Mouse (Mus musculus) liver, embryonic 11.5 days (tissue): Measurements from ENCODE around the gene Slc4a2. TPM values are rescaled to one million over a fixed set of nuclear protein-coding genes. Genes with fewer than 3 reads are reported as not detected.
"Not testable (repeated sequence)": the region's sequence is repeated elsewhere in the genome, so short reads cannot be mapped to it uniquely, and the experiment has no call there.

ENCODE experiments used
- ATAC-seq: fragments of 200-750 bp; cut with Nextera tagmentation; replicated peaks from 2 replicates; pipeline ENCODE4 v1.8.0; 2017; ENCODE audit warnings: moderate number of reproducible peaks, mild to moderate bottlenecking, moderate TSS enrichment, moderate library complexity; ENCODE audit not compliant: low FRiP score
- DNase-seq: peaks from one replicate; pipeline ENCODE4 v3.0.0-alpha.2; 2017; ENCODE audit warnings: low spot score
- H3K27ac ChIP-seq: fragments of 300-500 bp; sonication (generic); 2 replicates; pipeline ENCODE4 v1.5.1; 2014; ENCODE audit warnings: mild to moderate bottlenecking, low read depth, low read length, control low read depth
- H3K27me3 ChIP-seq: fragments of 300-500 bp; sonication (generic); replicated peaks from 2 replicates; pipeline ENCODE4 v1.6.1; 2014; ENCODE audit warnings: low read length, mixed read lengths; ENCODE audit not compliant: control insufficient read depth, insufficient read depth
- H3K36me3 ChIP-seq: fragments of 300-500 bp; sonication (generic); 2 replicates; pipeline ENCODE4 v1.6.1; 2014; ENCODE audit warnings: mild to moderate bottlenecking, low read length, moderate library complexity, mixed read lengths; ENCODE audit not compliant: control insufficient read depth, insufficient read depth
- H3K4me1 ChIP-seq: fragments of 300-500 bp; sonication (generic); replicated peaks from 2 replicates; pipeline ENCODE4 v1.6.1; 2014; ENCODE audit warnings: low read length, mixed read lengths; ENCODE audit not compliant: control insufficient read depth, insufficient read depth
- H3K4me2 ChIP-seq: fragments of 300-500 bp; sonication (generic); 2 replicates; pipeline ENCODE4 v1.6.1; 2014; ENCODE audit warnings: mild to moderate bottlenecking, control low read depth, moderate library complexity
- H3K4me3 ChIP-seq: fragments of 300-500 bp; sonication (generic); 2 replicates; pipeline ENCODE4 v1.5.1; 2014; ENCODE audit warnings: low read depth, low read length, control low read depth
- H3K9ac ChIP-seq: fragments of 300-500 bp; sonication (generic); 2 replicates; pipeline ENCODE4 v1.6.1; 2014; ENCODE audit warnings: low read depth, low read length, control low read depth
- H3K9me3 ChIP-seq: fragments of 300-500 bp; sonication (generic); 2 replicates; pipeline ENCODE4 v1.6.1; 2016; ENCODE audit warnings: low read length, inconsistent platforms, mixed read lengths; ENCODE audit not compliant: control insufficient read depth
- WGBS: fragments of 180-500 bp; shearing (Covaris S2); extraction: QIAGEN DNeasy Blood & Tissue Kit; methylation state at CpG from one replicate; pipeline ENCODE4 v1.1.7; 2014; 5-methylcytosine and 5-hydroxymethylcytosine counted together
- polyA plus RNA-seq: library from polyadenylated mRNA; unstranded; fragments of >200 nt; fragmentation: Nextera tagmentation; extraction: Ambion mirVana; gene quantifications from 2 replicates; pipeline ENCODE4 v1.2.1, GENCODE M21; 2014

The Slc4a2 gene
- polyA plus RNA-seq, 1 experiment from 2014 or later = 22.4 TPM

DNA sequence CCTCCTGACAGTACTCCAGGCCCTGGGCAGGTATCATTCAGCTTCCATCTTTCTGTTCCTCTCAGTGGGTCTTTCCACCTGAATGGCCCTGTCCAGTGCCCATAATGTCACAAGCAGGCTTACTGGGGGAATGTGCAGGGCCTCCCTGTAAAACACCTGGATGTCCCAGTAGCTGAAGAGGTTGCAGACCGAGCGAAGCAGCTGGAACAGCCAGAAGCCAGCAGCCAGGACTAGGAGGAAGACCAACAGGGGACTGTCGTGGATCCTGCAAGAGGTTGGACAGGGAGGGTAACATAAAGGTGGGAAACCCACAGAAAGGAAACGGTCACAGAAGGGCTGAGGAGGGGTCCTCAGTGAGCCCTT lies 34.0 kb upstream of the Slc4a2 start:
- H3K27me3 ChIP-seq = peaks cover 42% of the 10 kb centered on the region
- H3K9ac ChIP-seq = no peak overlapping the region
- ATAC-seq = no peak
- H3K4me2 ChIP-seq = peak overlapping the region; percentile 0; the same call in 1 of the 2 replicates
- H3K9me3 ChIP-seq = no peaks in the 10 kb centered on the region
- no peak overlapping the region for H3K4me3 ChIP-seq
- peaks cover 24% of the 10 kb centered on the region for H3K4me1 ChIP-seq
- H3K36me3 ChIP-seq = no peaks in the 10 kb centered on the region
- H3K27ac ChIP-seq = no peak overlapping the region
- no peak for DNase-seq
- WGBS = 77% methylated on average over 4 of the region's 4 CpGs

DNA sequence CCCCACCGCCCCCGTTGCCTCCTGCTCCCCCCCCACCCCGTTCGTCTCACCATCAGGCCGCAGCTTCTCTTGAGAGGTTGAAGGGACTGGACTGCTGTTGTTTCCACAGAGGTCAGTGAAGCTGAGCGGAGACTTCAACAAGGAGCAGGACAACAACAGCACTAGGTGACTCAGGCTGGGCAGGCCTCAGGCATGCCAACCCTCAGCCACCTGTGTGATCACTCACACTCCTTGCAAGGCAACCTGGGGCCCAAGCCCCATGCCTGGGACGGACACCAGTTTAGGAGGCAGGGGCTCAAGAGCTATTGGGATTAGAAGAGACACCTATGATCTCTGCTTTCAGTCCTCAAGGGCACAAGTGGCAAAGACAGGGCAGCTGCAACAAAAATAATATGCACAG lies 31.8 kb upstream of the Slc4a2 start, which contains the start of gene Atg9b:
Gene Atg9b (minus strand): TSS at position 280 of the 400 bp plus-strand sequence.
- no peaks in the 10 kb centered on the region for H3K9me3 ChIP-seq
- DNase-seq = no peak
- no peak within 1 kb of the TSS for H3K9ac ChIP-seq
- H3K4me1 ChIP-seq = peaks cover 27% of the 10 kb centered on the region
- H3K4me3 ChIP-seq = no peak within 1 kb of the TSS
- 0 out of 2 replicates have a peak, but pooled peaks cover 3% of the 10 kb centered on the region for H3K36me3 ChIP-seq
- ATAC-seq = no peak
- no peak within 1 kb of the TSS for H3K27ac ChIP-seq
- 91% methylated on average over 7 of the region's 7 CpGs for WGBS
- peaks cover 28% of the 10 kb centered on the region for H3K27me3 ChIP-seq
- H3K4me2 ChIP-seq = no peak within 1 kb of the TSS

DNA sequence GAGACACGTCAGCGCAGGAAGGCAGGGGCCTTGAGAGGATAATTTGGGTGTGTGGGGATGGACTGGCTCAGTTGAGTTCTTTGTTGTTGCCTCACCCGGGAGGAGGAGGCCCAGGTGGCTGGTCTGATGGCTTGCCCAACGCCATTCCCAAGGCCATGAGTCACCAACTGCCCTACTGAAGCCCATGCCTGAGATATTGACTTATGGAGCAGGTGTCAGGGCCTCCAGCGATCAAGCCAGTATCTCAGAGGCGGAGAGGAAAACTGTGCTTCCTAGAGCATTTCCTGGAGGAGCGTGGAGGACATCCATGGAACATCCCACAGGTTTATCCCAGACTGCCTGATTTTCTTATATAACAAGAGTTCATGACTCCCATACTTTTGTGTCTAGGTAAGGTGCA lies 30.9 kb upstream of the Slc4a2 start:
- Histone ChIP-seq H3K36me3 (0 out of 2 replicates have a peak, but pooled peaks cover 3% of the 10 kb centered on the region), H3K4me1 (peaks cover 21% of the 10 kb centered on the region), H3K27ac (no peak overlapping the region), H3K4me2 (no peak overlapping the region), H3K4me3 (no peak overlapping the region), H3K9ac (no peak overlapping the region), H3K9me3 (no peaks in the 10 kb centered on the region), H3K27me3 (peaks cover 20% of the 10 kb centered on the region)
- WGBS = 69% methylated on average over 7 of the region's 7 CpGs
- DNase-seq = no peak
- ATAC-seq = no peak

DNA sequence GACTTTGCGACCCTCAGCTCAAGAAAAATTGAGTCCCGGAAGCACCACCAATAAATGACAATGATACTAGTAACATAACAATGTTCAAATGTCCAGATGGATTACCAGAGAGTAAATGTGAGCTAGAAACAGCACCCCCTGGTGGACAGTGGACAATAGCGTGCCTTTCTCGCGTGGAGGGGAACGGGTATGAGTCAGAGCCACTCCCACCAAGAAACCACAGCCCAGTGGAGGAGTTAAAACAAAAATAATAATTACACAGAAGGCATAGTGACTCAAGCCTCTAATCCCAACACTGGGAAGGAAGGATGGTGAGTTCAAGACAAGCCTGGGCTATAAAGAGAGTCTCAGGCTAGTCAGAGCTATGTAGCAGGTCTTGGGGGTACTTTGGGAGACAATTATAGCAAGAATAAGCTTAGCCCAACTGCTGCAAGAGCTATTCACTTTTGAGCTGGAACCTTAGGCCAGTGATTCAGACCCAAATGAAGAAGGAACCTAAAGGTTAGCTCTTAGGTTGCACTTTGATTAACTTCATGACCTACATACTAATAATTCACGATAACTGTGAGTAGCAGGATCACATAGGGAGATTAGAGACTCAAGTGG lies 30.1 kb upstream of the Slc4a2 start, which contains the start of gene Abcb8:
Gene Abcb8 (plus strand): TSS at position 272 of the 606 bp plus-strand sequence.
- 20% methylated on average over 7 of the region's 7 CpGs for WGBS
- peak within 1 kb of the TSS; percentile 67 for H3K9ac ChIP-seq
- peak within 1 kb of the TSS; percentile 72 for H3K4me2 ChIP-seq
- H3K27me3 ChIP-seq = peaks cover 12% of the 10 kb centered on the region
- no peaks in the 10 kb centered on the region for H3K9me3 ChIP-seq
- H3K4me3 ChIP-seq = peak within 1 kb of the TSS; percentile 63
- H3K36me3 ChIP-seq = 0 out of 2 replicates have a peak, but pooled peaks cover 3% of the 10 kb centered on the region
- H3K4me1 ChIP-seq = peaks cover 15% of the 10 kb centered on the region
- H3K27ac ChIP-seq = peak within 1 kb of the TSS; percentile 64
- DNase-seq (peak; percentile 63), ATAC-seq (no peak)

DNA sequence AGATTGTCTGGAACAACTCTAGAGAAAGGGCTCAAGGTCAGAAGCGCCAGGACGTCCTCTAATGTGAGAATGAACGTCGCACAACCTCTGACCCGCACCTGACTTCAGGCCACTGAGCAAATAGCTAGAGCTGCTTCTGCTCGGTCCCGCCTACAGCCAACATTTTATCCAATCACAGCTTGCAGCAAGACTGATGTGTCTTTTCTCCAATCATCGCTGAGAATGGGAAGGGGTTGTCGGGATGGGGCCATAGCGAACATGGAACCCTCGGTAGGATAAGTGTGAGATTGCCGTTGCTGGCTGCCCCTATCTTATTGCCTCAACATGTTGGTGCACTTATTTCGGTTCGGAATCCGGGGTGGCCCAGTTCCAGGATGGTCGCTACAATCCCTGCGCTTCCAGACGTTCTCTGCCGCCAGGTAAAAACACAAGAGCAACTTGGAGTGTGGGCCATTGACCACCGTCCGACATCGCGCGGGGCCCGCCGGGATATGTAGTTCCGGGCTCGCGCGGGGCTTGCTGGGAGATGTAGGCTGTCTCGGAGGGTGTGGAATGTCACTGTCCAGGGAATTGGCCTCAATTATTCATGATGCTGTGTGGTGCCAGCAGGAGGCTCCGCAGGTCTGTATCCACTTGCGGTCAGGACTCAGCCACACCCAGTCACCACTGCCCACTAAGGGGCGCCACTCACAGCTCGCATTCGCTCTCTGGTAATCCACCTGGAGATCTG lies 29.3 kb upstream of the Slc4a2 start:
- Histone ChIP-seq H3K9me3 (no peaks in the 10 kb centered on the region), H3K36me3 (0 out of 2 replicates have a peak, but pooled peaks cover 3% of the 10 kb centered on the region), H3K4me3 (peak overlapping the region; percentile 63), H3K4me2 (peak overlapping the region; percentile 72), H3K9ac (peak overlapping the region; percentile 67), H3K27ac (peak overlapping the region; percentile 64), H3K4me1 (peaks cover 13% of the 10 kb centered on the region), H3K27me3 (0 out of 2 replicates have a peak, but pooled peaks cover 5% of the 10 kb centered on the region)
- ATAC-seq (peak; percentile 94), DNase-seq (peak; percentile 96)
- 1% methylated on average over 36 of the region's 36 CpGs for WGBS

DNA sequence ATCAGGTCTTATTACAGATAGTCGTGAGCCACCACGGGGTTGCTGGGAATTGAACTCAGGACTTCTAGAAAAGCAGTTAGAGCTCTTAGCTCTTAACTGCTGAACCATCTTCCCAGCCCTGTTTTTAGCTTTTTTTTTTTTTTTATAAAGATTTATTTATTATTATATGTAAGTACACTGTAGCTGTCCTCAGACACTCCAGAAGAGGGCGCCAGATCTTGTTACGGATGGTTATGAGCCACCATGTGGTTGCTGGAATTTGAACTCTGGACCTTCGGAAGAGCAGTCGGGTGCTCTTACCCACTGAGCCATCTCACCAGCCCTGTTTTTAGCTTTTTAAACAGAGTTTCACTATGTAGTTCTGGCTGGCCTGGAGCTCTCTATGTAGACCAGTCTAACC lies 27.4 kb upstream of the Slc4a2 start:
- not testable (repeated sequence) for H3K9ac ChIP-seq

DNA sequence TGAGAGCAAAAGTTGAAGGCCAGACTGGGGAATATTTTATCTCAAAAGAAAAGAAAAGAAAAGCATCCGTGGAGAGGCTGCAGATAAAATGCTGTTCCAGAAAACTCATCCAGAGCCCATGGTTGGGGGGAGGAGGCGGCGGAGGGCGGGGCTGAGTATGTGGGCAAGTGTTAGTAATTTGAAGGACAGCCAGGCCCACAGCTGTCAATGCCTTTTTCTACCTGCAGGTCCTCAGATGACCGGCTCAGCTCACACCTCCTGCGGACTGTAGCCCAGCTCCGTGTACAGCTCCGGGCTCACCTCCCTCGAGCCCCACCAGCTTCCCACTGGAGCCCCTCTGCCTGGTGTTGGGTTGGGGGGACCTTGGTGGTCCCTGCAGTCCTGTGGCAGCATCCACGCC lies 24.0 kb upstream of the Slc4a2 start:
- no peak for ATAC-seq
- WGBS = 85% methylated on average over 10 of the region's 10 CpGs

More for the DNA sequence above, 27.4 kb upstream of the Slc4a2 start:
- not testable (repeated sequence) for ATAC-seq, DNase-seq, H3K9me3 ChIP-seq, H3K27ac ChIP-seq, H3K4me3 ChIP-seq, H3K27me3 ChIP-seq, H3K4me2 ChIP-seq, H3K4me1 ChIP-seq, H3K36me3 ChIP-seq
- WGBS = 81% methylated on average over 6 of the region's 6 CpGs

DNA sequence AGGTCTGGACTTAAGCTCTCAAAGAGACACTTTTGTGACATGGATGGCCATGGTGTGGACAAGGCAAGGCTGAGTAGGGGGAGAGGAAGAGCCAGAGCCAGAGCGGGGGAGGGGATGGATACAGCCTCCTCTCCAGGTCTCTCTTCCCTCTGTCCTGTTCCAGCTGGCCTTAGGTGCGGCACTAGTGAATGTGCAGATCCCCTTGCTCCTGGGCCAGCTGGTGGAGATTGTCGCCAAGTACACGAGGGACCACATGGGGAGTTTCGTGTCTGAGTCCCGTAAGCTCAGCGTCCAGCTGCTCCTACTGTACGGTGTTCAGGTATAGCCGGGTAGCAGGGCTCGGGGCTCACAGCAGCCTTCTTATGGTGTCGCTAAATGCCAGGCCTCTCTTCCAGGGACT lies 23.3 kb upstream of the Slc4a2 start:
- no peak overlapping the region for H3K4me2 ChIP-seq
- no peak overlapping the region for H3K27ac ChIP-seq
- no peak overlapping the region for H3K9ac ChIP-seq
- no peaks in the 10 kb centered on the region; the same call in 1 of the 2 replicates for H3K4me1 ChIP-seq
- no peak overlapping the region for H3K4me3 ChIP-seq
- ATAC-seq (no peak), DNase-seq (no peak)
- no peaks in the 10 kb centered on the region for H3K9me3 ChIP-seq
- no peaks in the 10 kb centered on the region for H3K27me3 ChIP-seq
- 90% methylated on average over 11 of the region's 11 CpGs for WGBS
- H3K36me3 ChIP-seq = peaks cover 17% of the 10 kb centered on the region; the same call in 1 of the 2 replicates

More for the DNA sequence above, 24.0 kb upstream of the Slc4a2 start:
- H3K9me3 ChIP-seq = no peaks in the 10 kb centered on the region
- H3K4me2 ChIP-seq = no peak overlapping the region
- H3K36me3 ChIP-seq = peaks cover 15% of the 10 kb centered on the region; the same call in 1 of the 2 replicates
- H3K27me3 ChIP-seq = no peaks in the 10 kb centered on the region
- no peak overlapping the region for H3K9ac ChIP-seq
- H3K27ac ChIP-seq = no peak overlapping the region
- DNase-seq = no peak
- no peak overlapping the region for H3K4me3 ChIP-seq
- H3K4me1 ChIP-seq = peaks cover 4% of the 10 kb centered on the region; the same call in 1 of the 2 replicates
